Mouse (Mus musculus) midbrain, embryonic 12.5 days (tissue): ENCODE results near the gene Tbx5. TPM values are rescaled to one million over a fixed set of nuclear protein-coding genes. Genes with fewer than 3 reads are reported as not detected.
"Not testable (repeated sequence)": the region's sequence is repeated elsewhere in the genome, so short reads cannot be mapped to it uniquely, and the experiment has no call there.

Source experiments
- ATAC-seq: fragments of 200-750 bp; cut with Nextera tagmentation; 2 replicates; pipeline ENCODE4 v1.8.0; 2017; ENCODE audit warnings: low read depth, moderate TSS enrichment, moderate library complexity; ENCODE audit not compliant: low FRiP score
- H3K27ac ChIP-seq: fragments of 300-500 bp; sonication (generic); replicated peaks from 2 replicates; pipeline ENCODE4 v1.5.1; 2016; ENCODE audit warnings: mild to moderate bottlenecking
- H3K27me3 ChIP-seq: fragments of 300-500 bp; sonication (generic); 2 replicates; pipeline ENCODE4 v1.6.1; 2016; ENCODE audit warnings: mild to moderate bottlenecking
- H3K36me3 ChIP-seq: fragments of 300-500 bp; sonication (generic); 2 replicates; pipeline ENCODE4 v1.6.1; 2016
- H3K4me1 ChIP-seq: fragments of 300-500 bp; sonication (generic); 2 replicates; pipeline ENCODE4 v1.6.1; 2016
- H3K4me2 ChIP-seq: fragments of 300-500 bp; sonication (generic); replicated peaks from 2 replicates; pipeline ENCODE4 v1.6.1; 2016; ENCODE audit warnings: mild to moderate bottlenecking, moderate library complexity
- H3K4me3 ChIP-seq: fragments of 300-500 bp; sonication (generic); 2 replicates; pipeline ENCODE4 v1.5.1; 2016; ENCODE audit warnings: mild to moderate bottlenecking
- H3K9ac ChIP-seq: fragments of 300-500 bp; sonication (generic); replicated peaks from 2 replicates; pipeline ENCODE4 v1.6.1; 2016; ENCODE audit warnings: mild to moderate bottlenecking, moderate library complexity
- H3K9me3 ChIP-seq: fragments of 300-500 bp; sonication (generic); 2 replicates; pipeline ENCODE4 v1.6.1; 2016; ENCODE audit warnings: mild to moderate bottlenecking
- WGBS: fragments of 180-500 bp; shearing (Covaris S2); methylation state at CpG from one replicate; pipeline ENCODE4 v1.1.7; 2016; 5-methylcytosine and 5-hydroxymethylcytosine counted together
- polyA plus RNA-seq: library from polyadenylated mRNA; unstranded; fragments of >200 nt; fragmentation: Nextera tagmentation; extraction: Ambion mirVana; gene quantifications from 2 replicates; pipeline ENCODE4 v1.2.1, GENCODE M21; 2016

Tbx5 gene
- polyA plus RNA-seq, 1 experiment from 2014 or later: 0.08 TPM

GRCm38 (mm10) chr5:119866277-119867235, 34.1 kb downstream of the Tbx5 start:
- Histone ChIP-seq H3K4me3 (peak overlapping the region; percentile 27), H3K9ac (0 out of 2 replicates have a peak overlapping the region, but pooled peaks have one; percentile 11), H3K4me1 (peaks cover 13% of the 10 kb centered on the region), H3K36me3 (no peaks in the 10 kb centered on the region), H3K9me3 (no peaks in the 10 kb centered on the region), H3K27me3 (peaks cover 28% of the 10 kb centered on the region), H3K27ac (0 out of 2 replicates have a peak overlapping the region, but pooled peaks have one; percentile 35), H3K4me2 (peak overlapping the region; percentile 53)
- WGBS: 18% methylated on average over 31 of the region's 31 CpGs
- peak; percentile 54; the same call in 1 of the 2 replicates for ATAC-seq

- Histone ChIP-seq H3K4me2 (no peak overlapping the region), H3K27me3 (peaks cover 28% of the 10 kb centered on the region; the same call in 1 of the 2 replicates), H3K9ac (no peak overlapping the region), H3K4me1 (peaks cover 13% of the 10 kb centered on the region), H3K9me3 (no peaks in the 10 kb centered on the region), H3K4me3 (no peak overlapping the region), H3K27ac (no peak overlapping the region), H3K36me3 (no peaks in the 10 kb centered on the region)
- no peak for ATAC-seq
- WGBS: 87% methylated on average over 6 of the region's 6 CpGs
Measured at GRCm38 (mm10) chr5:119867986-119868385, 35.5 kb downstream of the Tbx5 start.

GRCm38 (mm10) chr5:119875421-119875820, 43.0 kb downstream of the Tbx5 start:
- no peaks in the 10 kb centered on the region for H3K27me3 ChIP-seq
- ATAC-seq: no peak
- H3K4me1 ChIP-seq: no peaks in the 10 kb centered on the region
- no peak overlapping the region for H3K27ac ChIP-seq
- no peak overlapping the region for H3K4me2 ChIP-seq
- no peak overlapping the region for H3K4me3 ChIP-seq
- H3K9ac ChIP-seq: no peak overlapping the region
- no peaks in the 10 kb centered on the region for H3K36me3 ChIP-seq
- WGBS: 52% methylated on average over 2 of the region's 2 CpGs
- no peaks in the 10 kb centered on the region for H3K9me3 ChIP-seq

GRCm38 (mm10) chr5:119877185-119877584, 44.7 kb downstream of the Tbx5 start:
- H3K27ac ChIP-seq: no peak overlapping the region
- WGBS: 78% methylated on average over 6 of the region's 6 CpGs
- H3K27me3 ChIP-seq: no peaks in the 10 kb centered on the region
- H3K9me3 ChIP-seq: no peaks in the 10 kb centered on the region
- no peak overlapping the region for H3K4me2 ChIP-seq
- no peak overlapping the region for H3K9ac ChIP-seq
- H3K4me1 ChIP-seq: no peaks in the 10 kb centered on the region
- ATAC-seq: no peak
- H3K4me3 ChIP-seq: no peak overlapping the region
- no peaks in the 10 kb centered on the region for H3K36me3 ChIP-seq

- no peak overlapping the region for H3K9ac ChIP-seq
- no peak overlapping the region for H3K4me3 ChIP-seq
- no peaks in the 10 kb centered on the region for H3K36me3 ChIP-seq
- H3K27me3 ChIP-seq: no peaks in the 10 kb centered on the region
- ATAC-seq: no peak
- H3K4me2 ChIP-seq: no peak overlapping the region
- 87% methylated on average over 7 of the region's 8 CpGs for WGBS
- H3K9me3 ChIP-seq: no peaks in the 10 kb centered on the region
- peaks cover 6% of the 10 kb centered on the region; the same call in 1 of the 2 replicates for H3K4me1 ChIP-seq
- no peak overlapping the region for H3K27ac ChIP-seq
Measured at GRCm38 (mm10) chr5:119885595-119885994, 53.1 kb downstream of the Tbx5 start.

- no peaks in the 10 kb centered on the region for H3K27me3 ChIP-seq
- no peak overlapping the region for H3K4me3 ChIP-seq
- no peaks in the 10 kb centered on the region for H3K36me3 ChIP-seq
- H3K27ac ChIP-seq: no peak overlapping the region
- H3K4me1 ChIP-seq: peaks cover 14% of the 10 kb centered on the region; the same call in 1 of the 2 replicates
- no peak overlapping the region for H3K9ac ChIP-seq
- H3K9me3 ChIP-seq: no peaks in the 10 kb centered on the region
- 85% methylated on average over 8 of the region's 8 CpGs for WGBS
- no peak overlapping the region for H3K4me2 ChIP-seq
- no peak for ATAC-seq
Measured at GRCm38 (mm10) chr5:119887381-119887780, 54.9 kb downstream of the Tbx5 start.

GRCm38 (mm10) chr5:119891960-119892359, 59.5 kb downstream of the Tbx5 start:
- WGBS: 44% methylated on average over 5 of the region's 5 CpGs

GRCm38 (mm10) chr5:119893060-119893459, 60.6 kb downstream of the Tbx5 start:
- Histone ChIP-seq H3K27me3 (no peaks in the 10 kb centered on the region), H3K36me3 (no peaks in the 10 kb centered on the region), H3K4me2 (no peak overlapping the region), H3K4me1 (peaks cover 14% of the 10 kb centered on the region; the same call in 1 of the 2 replicates), H3K27ac (no peak overlapping the region), H3K4me3 (no peak overlapping the region), H3K9me3 (no peaks in the 10 kb centered on the region), H3K9ac (no peak overlapping the region)
- no peak for ATAC-seq
- WGBS: 67% methylated on average over 3 of the region's 3 CpGs

More at GRCm38 (mm10) chr5:119891960-119892359, 59.5 kb downstream of the Tbx5 start:
- no peaks in the 10 kb centered on the region for H3K9me3 ChIP-seq
- no peak overlapping the region for H3K9ac ChIP-seq
- H3K27me3 ChIP-seq: no peaks in the 10 kb centered on the region
- no peak overlapping the region for H3K4me2 ChIP-seq
- H3K36me3 ChIP-seq: no peaks in the 10 kb centered on the region
- no peak overlapping the region for H3K27ac ChIP-seq
- ATAC-seq: no peak
- peaks cover 14% of the 10 kb centered on the region; the same call in 1 of the 2 replicates for H3K4me1 ChIP-seq
- H3K4me3 ChIP-seq: no peak overlapping the region

- Histone ChIP-seq H3K27ac (no peak overlapping the region), H3K36me3 (no peaks in the 10 kb centered on the region), H3K4me2 (no peak overlapping the region), H3K9ac (no peak overlapping the region), H3K9me3 (no peaks in the 10 kb centered on the region), H3K4me1 (0 out of 2 replicates have a peak, but pooled peaks cover 6% of the 10 kb centered on the region), H3K27me3 (no peaks in the 10 kb centered on the region), H3K4me3 (no peak overlapping the region)
- 82% methylated on average over 3 of the region's 3 CpGs for WGBS
- ATAC-seq: no peak
Measured at GRCm38 (mm10) chr5:119896605-119897004, 64.1 kb downstream of the Tbx5 start.

- no peak overlapping the region for H3K4me3 ChIP-seq
- WGBS: 82% methylated on average over 12 of the region's 12 CpGs
Measured at GRCm38 (mm10) chr5:119916551-119917171, 84.2 kb downstream of the Tbx5 start.

GRCm38 (mm10) chr5:119918381-119918780, 85.9 kb downstream of the Tbx5 start:
- ATAC-seq, H3K27ac ChIP-seq, H3K9ac ChIP-seq, H3K4me1 ChIP-seq, H3K9me3 ChIP-seq, H3K4me2 ChIP-seq, H3K4me3 ChIP-seq, H3K36me3 ChIP-seq, H3K27me3 ChIP-seq: not testable (repeated sequence)
- WGBS: 96% methylated on average over 1 of the region's 1 CpGs

More at GRCm38 (mm10) chr5:119916551-119917171, 84.2 kb downstream of the Tbx5 start:
- Histone ChIP-seq H3K4me1 (no peaks in the 10 kb centered on the region), H3K27me3 (no peaks in the 10 kb centered on the region), H3K27ac (no peak overlapping the region), H3K36me3 (no peaks in the 10 kb centered on the region), H3K9ac (no peak overlapping the region), H3K4me2 (no peak overlapping the region), H3K9me3 (no peaks in the 10 kb centered on the region)
- ATAC-seq: no peak

GRCm38 (mm10) chr5:119920941-119921340, 88.5 kb downstream of the Tbx5 start:
- no peak for ATAC-seq
- Histone ChIP-seq H3K27ac (no peak overlapping the region), H3K9me3 (no peaks in the 10 kb centered on the region), H3K4me2 (no peak overlapping the region), H3K4me1 (no peaks in the 10 kb centered on the region), H3K4me3 (no peak overlapping the region), H3K27me3 (no peaks in the 10 kb centered on the region; the same call in 1 of the 2 replicates), H3K9ac (no peak overlapping the region), H3K36me3 (no peaks in the 10 kb centered on the region)
- 56% methylated on average over 10 of the region's 10 CpGs for WGBS
